Mouse (Mus musculus) heart, postnatal 0 days (tissue): ENCODE measurements around the gene Sept9. TPM values are rescaled to one million over a fixed set of nuclear protein-coding genes. Genes with fewer than 3 reads are reported as not detected.
A peak's percentile ranks its signal among the peaks of the same experiment; 100 is the strongest.

Experiments
- ATAC-seq: fragments of 200-750 bp; cut with Nextera tagmentation; 2 replicates; pipeline ENCODE4 v1.8.0; 2017; ENCODE audit warnings: low read depth, moderate number of reproducible peaks, moderate library complexity; ENCODE audit not compliant: insufficient read depth
- DNase-seq: peaks from one replicate; pipeline ENCODE4 v3.0.0-alpha.2; 2016; ENCODE audit warnings: low spot score
- H3K27ac ChIP-seq: fragments of 300-500 bp; sonication (generic); 2 replicates; pipeline ENCODE4 v1.5.1; 2014; ENCODE audit warnings: low read depth, mild to moderate bottlenecking
- H3K27me3 ChIP-seq: fragments of 300-500 bp; sonication (generic); 2 replicates; pipeline ENCODE4 v1.6.1; 2014; ENCODE audit warnings: low read length, mixed read lengths; ENCODE audit not compliant: control insufficient read depth, insufficient read depth
- H3K36me3 ChIP-seq: fragments of 300-500 bp; sonication (generic); replicated peaks from 2 replicates; pipeline ENCODE4 v1.6.1; 2014; ENCODE audit warnings: low read length, mixed read lengths; ENCODE audit not compliant: control insufficient read depth, insufficient read depth
- H3K4me1 ChIP-seq: fragments of 300-500 bp; sonication (generic); 2 replicates; pipeline ENCODE4 v1.6.1; 2014; ENCODE audit warnings: antibody characterized with exemption; ENCODE audit not compliant: control insufficient read depth, insufficient read depth
- H3K4me2 ChIP-seq: fragments of 300-500 bp; sonication (generic); 2 replicates; pipeline ENCODE4 v1.6.1; 2014; ENCODE audit warnings: low read depth, mild to moderate bottlenecking, low read length, moderate library complexity
- H3K4me3 ChIP-seq: fragments of 300-500 bp; sonication (generic); 2 replicates; pipeline ENCODE4 v1.5.1; 2014; ENCODE audit warnings: low read depth, low read length
- H3K9ac ChIP-seq: fragments of 300-500 bp; sonication (generic); replicated peaks from 2 replicates; pipeline ENCODE4 v1.6.1; 2014; ENCODE audit warnings: low read depth, low read length, mixed read lengths
- H3K9me3 ChIP-seq: fragments of 300-500 bp; sonication (generic); replicated peaks from 2 replicates; pipeline ENCODE4 v1.6.1; 2016; ENCODE audit warnings: low read length; ENCODE audit not compliant: control insufficient read depth
- CTCF ChIP-seq: IDR thresholded peaks from 2 replicates; pipeline ENCODE4 v1.5.1; 2016; ENCODE audit warnings: antibody characterized with exemption, control low read depth, low read depth
- EP300 ChIP-seq: IDR thresholded peaks from 2 replicates; pipeline ENCODE4 v1.6.1; 2016; ENCODE audit warnings: antibody characterized with exemption, low read depth
- WGBS: fragments of 180-500 bp; shearing (Covaris S2); extraction: QIAGEN DNeasy Blood & Tissue Kit; methylation state at CpG from one replicate; pipeline ENCODE4 v1.1.7; 2014; 5-methylcytosine and 5-hydroxymethylcytosine counted together
- polyA plus RNA-seq: library from polyadenylated mRNA; unstranded; fragments of >200 nt; fragmentation: Nextera tagmentation; extraction: Ambion mirVana; gene quantifications from 2 replicates; pipeline ENCODE4 v1.2.1, GENCODE M21; 2015
- total RNA-seq: library from RNA; depleted of rRNA; stranded (reverse); fragments of >200 nt; gene quantifications from 2 replicates; pipeline ENCODE4 v1.2.3, GENCODE M21; 2014; ENCODE audit warnings: low replicate concordance

Gene Sept9
- total and polyA plus RNA-seq, 2 experiments from 2014 or later = 31.6 to 64.2 TPM

DNA sequence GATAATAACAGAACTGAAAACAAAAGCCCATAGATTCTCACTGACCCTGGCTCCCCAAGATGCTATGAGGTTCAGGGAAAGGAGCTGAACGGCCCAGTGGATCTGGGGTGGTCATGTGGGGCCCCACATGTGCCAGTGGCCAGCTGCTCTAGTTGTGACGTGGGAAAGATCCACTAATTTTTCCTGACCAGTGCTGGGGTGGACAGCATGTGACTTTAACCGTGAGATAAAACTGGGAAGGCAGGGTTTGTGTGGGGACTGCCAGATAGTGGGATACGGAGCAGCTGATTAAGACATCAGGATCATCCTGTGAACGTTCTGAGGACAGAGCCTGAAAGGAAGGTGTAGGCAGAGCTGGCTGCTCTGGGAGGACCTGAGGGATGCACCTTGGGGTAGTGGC lies 48.1 kb downstream of the Sept9 start:
- peak overlapping the region; percentile 40 for H3K27ac ChIP-seq

DNA sequence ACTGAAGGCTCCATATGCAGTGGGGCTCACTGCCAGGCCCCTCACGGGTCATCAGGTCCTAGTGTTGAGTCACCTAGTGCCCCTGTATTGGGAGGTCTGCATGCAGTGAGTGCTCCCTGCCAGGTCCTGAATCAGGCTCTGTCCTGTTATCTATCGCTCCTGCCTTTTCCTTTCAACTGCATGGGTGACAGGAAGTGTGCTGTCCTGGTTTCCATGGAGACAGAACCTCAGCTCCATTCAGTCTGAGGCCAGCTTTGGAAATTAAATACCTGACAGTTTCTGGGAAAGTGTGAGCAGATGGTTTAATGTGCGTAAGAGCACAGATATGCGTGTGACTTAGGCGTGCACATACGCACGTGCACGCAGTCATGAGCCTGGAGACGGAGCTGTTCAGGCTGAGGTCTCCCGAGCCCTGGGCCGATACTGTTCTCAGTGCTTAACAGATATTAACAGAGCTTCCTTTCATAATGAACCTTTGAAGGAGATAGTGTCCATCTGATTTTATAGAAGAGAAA lies 49.3 kb downstream of the Sept9 start:
- no peaks in the 10 kb centered on the region for H3K27me3 ChIP-seq
- no peak overlapping the region for H3K4me2 ChIP-seq
- H3K9me3 ChIP-seq = no peaks in the 10 kb centered on the region
- H3K4me1 ChIP-seq = peaks cover 7% of the 10 kb centered on the region
- no peak for TF ChIP-seq CTCF
- no peak for TF ChIP-seq EP300
- H3K9ac ChIP-seq = no peak overlapping the region
- H3K4me3 ChIP-seq = no peak overlapping the region
- no peaks in the 10 kb centered on the region for H3K36me3 ChIP-seq
- H3K27ac ChIP-seq = peak overlapping the region; percentile 58
- peak; percentile 73 for DNase-seq
- WGBS = 52% methylated on average over 11 of the region's 11 CpGs
- peak; percentile 47 for ATAC-seq

More for the DNA sequence above, 48.1 kb downstream of the Sept9 start:
- H3K9ac ChIP-seq = no peak overlapping the region
- DNase-seq = no peak
- no peaks in the 10 kb centered on the region for H3K27me3 ChIP-seq
- WGBS = 51% methylated on average over 5 of the region's 5 CpGs
- no peak overlapping the region for H3K4me2 ChIP-seq
- H3K9me3 ChIP-seq = no peaks in the 10 kb centered on the region
- H3K4me1 ChIP-seq = peaks cover 10% of the 10 kb centered on the region
- TF ChIP-seq CTCF = no peak
- no peak for TF ChIP-seq EP300
- no peak overlapping the region for H3K4me3 ChIP-seq
- ATAC-seq = no peak
- H3K36me3 ChIP-seq = no peaks in the 10 kb centered on the region

DNA sequence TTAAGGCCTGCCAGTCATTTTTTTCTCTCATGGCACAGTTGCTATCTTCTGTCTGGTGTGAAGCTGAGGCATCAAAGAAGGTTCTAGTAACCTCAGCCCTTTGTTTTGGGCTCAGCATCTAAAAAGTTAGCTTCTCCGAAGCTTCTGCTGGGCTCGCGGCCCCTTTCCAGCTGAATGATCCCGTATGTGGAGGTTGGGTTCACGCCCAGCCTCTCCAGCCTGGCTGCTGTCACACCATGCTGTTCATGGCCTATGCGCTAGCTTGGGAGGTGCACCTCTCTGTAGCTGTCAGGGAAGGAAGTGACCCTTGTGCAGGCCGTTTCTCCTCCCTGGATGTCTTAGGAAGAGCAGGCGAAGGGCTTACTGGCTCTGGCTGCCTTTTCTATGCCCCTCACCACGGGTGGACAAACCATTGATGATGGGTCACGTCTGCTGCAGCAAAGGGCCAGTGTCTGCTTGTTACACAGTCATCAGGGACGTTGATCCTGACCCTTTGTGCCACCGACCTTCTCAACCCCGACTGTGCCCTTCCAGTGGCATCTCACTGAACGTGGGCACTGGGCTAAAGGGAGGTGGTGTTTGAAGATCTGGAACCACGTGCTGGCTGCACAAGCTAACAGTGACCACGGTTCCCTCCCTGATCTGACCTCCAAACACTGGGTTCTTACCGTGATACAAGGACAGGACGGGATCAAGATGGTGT lies 50.0 kb downstream of the Sept9 start:
- no peak for ATAC-seq
- H3K4me3 ChIP-seq = no peak overlapping the region
- TF ChIP-seq CTCF = no peak
- TF ChIP-seq EP300 = no peak

DNA sequence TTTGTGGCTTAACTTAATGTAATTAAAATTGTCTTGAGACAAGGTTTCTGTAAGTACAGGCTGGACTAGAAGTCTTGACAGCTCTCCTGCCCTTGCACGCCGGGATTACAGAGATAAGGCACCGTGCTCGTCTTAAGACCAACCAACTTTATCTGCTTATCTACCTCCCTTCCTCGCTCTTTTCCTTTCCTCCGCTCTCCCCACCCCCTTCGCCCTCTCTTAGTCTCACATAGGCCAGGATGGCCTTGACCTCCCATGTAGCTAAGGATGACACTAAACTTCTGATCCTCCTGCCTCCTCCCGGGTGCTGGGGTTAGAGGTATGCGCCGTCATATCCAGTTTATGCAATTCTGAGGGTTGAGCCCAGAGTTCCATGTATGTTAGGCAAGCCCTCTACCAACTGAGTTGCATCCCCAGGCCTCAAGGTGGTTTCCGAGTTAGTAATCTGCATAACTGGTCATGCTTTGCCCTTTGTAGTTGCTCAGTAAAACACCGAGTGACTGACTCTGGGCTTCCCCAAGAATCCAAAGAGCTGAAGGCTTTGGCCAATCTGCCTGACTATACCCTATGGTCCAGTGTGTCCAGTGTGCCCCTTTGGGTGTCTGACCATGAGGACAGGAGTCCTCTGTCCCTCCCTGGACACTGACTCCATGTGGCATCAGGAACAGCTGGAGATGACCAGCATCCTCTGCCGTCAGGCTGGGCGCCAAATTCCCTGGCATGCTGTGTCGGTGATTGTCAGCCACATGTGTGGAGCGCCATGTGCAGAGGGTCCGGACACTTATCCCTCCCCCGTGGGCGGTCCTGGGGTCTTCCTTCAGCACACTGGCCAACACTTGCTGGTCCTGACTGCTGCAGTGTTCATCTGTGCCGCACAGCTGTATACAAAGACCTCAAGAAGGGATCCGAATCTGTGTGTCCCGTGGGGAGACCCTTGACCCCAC lies 50.8 kb downstream of the Sept9 start:
- Histone ChIP-seq H3K4me3 (no peak overlapping the region), H3K4me2 (no peak overlapping the region), H3K27ac (no peak overlapping the region), H3K9ac (no peak overlapping the region), H3K9me3 (no peaks in the 10 kb centered on the region), H3K36me3 (no peaks in the 10 kb centered on the region), H3K4me1 (peaks cover 7% of the 10 kb centered on the region), H3K27me3 (no peaks in the 10 kb centered on the region)
- DNase-seq (no peak), ATAC-seq (no peak)
- TF ChIP-seq EP300 = no peak
- TF ChIP-seq CTCF = no peak
- 84% methylated on average over 22 of the region's 22 CpGs for WGBS

More for the DNA sequence above, 50.0 kb downstream of the Sept9 start:
- WGBS = 66% methylated on average over 18 of the region's 18 CpGs
- Histone ChIP-seq H3K36me3 (no peaks in the 10 kb centered on the region), H3K9ac (no peak overlapping the region), H3K27me3 (no peaks in the 10 kb centered on the region), H3K4me1 (peaks cover 7% of the 10 kb centered on the region), H3K4me2 (no peak overlapping the region), H3K9me3 (no peaks in the 10 kb centered on the region), H3K27ac (peak overlapping the region; percentile 58)
- no peak for DNase-seq

DNA sequence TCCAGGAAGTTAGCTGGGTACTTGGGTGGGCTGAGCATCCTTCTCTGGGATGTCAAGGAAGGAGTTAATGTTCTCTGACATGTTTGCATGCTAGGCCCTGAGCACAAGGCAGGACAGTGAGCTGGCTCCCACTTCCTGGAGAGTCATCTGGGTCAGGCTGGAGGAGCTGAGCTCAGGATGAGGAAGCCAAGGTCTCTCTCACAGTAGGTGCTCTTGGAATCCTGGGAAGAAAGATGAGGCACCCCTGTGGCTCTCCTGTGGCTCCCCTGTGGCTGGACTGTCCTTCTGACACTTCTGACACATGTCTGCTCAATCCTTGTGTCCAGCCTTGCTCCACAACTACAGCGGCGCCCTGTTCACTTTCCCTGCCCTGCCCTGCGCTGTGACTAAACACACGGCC lies 52.3 kb downstream of the Sept9 start:
- TF ChIP-seq CTCF (no peak), EP300 (no peak)
- Histone ChIP-seq H3K9ac (no peak overlapping the region), H3K27me3 (no peaks in the 10 kb centered on the region), H3K27ac (no peak overlapping the region), H3K4me3 (no peak overlapping the region), H3K4me2 (no peak overlapping the region), H3K9me3 (no peaks in the 10 kb centered on the region), H3K4me1 (peaks cover 7% of the 10 kb centered on the region), H3K36me3 (no peaks in the 10 kb centered on the region)
- DNase-seq = no peak
- ATAC-seq = no peak
- 91% methylated on average over 4 of the region's 4 CpGs for WGBS
